Mouse (Mus musculus) leukemia stem cell, adult 10-12 weeks (primary cell): Measurements from ENCODE around the gene Ppm1g. TPM values are rescaled to one million over a fixed set of nuclear protein-coding genes. Genes with fewer than 3 reads are reported as not detected.

ENCODE experiments used
- polyA plus RNA-seq: library from polyadenylated mRNA; stranded (reverse); fragments of >175 nt; gene quantifications from 2 replicates; pipeline ENCODE4 v1.2.3, GENCODE M21; 2012; ENCODE audit warnings: low replicate concordance

Gene Ppm1g
- polyA plus RNA-seq, result 522 and 770 TPM in 2 replicates

DNA sequence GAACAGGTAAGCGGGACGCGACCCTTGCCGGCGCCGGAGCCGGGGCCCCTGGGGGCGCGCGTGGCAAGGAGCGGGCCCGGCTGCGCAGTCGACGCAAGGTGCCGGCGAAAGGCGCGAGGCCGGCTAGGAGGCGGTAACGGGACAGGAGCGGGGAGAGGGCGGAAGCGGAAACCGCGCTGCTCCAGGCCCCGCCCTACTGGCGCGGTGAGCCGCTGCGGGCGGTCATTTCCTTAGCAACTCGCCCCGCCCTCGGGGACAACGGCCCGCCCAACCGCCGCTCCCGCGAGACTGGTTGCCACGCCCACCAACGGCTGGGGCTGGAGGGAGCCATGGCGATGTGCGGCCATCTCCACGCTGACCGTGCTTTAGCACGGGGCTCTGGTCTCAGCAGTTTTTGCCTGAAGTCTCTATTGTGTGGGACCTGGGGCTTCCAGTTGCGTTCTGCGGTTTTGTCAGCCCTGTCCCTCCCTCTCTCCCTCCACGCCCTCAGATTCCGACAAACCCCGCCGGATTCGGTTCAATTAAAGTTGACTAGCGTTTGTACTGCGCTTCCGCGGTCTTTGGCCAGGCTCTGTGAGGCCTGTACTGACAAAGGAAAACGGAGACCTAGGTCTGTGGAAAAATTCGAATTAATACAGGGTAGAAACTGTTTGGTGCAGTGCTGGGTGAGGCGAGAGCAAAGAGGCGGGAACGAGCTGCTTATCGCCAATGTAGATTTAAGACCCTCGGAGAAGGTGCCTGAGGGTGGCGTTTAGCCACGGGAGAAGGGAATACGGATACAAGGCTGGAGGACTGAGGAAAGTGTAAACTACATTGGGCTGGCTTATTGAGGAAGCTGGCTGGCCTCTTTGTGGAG, at the start of gene Ppm1g:
Ppm1g (minus strand) TSS at position 240 of the 856 bp plus-strand sequence.

DNA sequence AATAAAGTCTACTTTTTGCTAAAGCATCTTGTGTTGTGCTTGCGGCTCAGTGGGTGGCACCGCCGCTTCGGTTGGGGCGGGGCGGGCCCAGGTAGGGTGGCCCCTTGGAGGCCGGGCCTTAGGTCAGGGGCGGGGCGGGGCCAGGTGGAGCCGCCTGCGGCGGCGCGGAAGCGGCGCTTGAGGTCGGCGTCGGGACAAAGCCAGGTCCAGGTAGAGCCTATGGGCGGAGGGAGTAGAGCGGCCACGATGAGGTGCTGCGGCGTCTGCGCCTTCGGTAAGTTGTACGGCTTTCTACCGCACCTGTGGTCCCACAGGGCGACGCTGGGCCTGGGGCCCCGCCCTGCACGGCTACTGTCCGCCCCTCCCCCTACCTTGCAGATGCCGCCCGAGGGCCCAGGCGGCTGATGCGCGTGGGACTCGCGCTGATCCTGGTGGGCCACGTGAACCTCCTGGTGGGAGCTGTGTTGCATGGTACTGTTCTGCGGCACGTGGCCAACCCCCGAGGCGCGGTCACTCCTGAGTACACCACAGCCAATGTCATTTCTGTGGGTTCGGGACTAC, 31.1 kb upstream of the Ppm1g start, which contains the start of gene Krtcap3:
Krtcap3 (plus strand) TSS at position 151 of the 561 bp plus-strand sequence.

DNA sequence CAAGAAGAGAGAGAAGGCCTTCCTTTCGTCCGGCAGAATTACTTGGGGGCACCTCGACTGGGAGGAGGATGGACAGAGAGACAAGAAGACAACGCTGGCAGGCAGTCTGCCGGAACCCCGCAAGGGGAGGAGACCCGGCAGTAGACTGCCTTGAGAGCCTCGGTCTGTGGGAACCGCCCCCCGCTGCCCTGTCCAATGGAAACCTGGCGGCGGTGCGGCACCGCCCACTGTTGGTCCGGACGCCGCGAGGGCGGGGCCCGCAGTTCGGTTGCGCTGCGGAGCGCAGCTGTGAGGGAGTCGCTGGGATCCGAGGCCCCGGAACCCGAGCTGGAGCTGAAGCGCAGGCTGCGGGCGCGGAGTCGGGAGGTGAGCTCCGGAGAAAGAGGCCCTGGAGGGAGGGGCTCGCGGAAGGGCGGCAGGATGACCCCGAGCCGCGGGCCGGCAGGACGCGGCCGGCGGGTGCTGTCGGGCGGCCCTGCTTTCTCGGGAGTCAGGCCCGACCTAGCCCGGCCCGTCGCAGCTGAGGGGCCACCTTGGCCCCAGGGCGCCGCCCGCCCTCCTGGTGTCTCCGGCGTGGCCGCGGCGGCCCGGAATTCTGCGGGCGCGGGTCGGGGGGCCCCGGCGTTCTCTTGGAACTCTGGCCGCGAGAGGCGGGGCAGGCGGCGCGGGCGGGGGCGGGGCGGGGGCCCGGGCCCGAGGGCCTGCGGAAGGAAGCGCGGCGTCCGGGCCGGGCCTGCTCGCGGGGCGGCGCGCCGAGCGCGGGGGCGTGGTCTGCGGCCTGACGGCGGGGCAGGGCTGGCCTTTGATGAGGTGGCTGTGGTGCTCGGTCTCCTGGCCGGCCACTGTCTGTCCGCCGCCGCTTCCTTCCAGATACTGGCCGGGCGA, 20.4 kb upstream of the Ppm1g start, which contains the start of the genes Nrbp1 and Gm9970:
Nrbp1 (plus strand) TSS at position 228 of the 885 bp plus-strand sequence.
Gm9970 (minus strand) TSS at position 596 of the 885 bp plus-strand sequence.

DNA sequence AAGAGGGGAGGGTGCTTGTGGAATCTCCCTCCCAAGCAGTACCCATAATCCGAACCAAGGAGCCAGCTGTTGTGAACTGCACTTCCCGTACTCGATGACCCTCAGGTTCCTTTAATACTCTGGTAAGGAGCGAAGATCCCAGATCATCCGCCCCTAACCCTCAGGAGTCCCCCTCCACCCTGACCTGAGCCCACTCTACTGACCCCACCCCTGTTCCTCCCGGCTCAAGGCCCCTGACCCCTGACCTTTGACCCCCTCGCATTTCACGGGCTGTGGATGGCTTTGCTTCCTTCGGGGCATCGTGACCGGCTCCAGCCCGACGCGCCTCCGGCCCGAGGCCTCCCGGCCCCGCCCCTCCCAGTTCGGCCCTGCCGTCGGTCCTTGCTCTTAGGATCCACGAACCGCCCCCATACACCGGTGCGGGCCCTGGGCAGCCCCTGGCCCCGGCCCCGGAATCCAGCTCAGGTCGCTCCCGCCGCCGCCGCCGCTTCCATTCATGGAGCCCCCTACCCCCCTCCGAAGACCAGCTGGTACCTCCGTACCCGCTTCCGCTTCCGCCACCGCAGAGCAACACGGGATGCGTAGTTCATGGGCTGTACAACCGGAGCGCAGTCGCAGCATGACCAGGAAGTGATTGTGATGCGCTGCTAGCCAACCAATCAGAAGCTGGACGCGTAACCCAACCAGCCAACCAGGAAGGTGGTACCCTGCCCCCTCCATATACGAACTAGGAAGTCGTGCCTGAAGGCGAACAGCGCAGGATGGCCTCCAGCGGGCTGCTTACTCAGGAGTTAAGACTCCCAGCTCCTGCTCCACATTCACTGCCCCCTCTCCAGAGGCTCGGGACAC, 18.5 kb downstream of the Ppm1g start, which contains the start of gene Zfp513:
Zfp513 (minus strand) TSS at position 562 of the 849 bp plus-strand sequence.

DNA sequence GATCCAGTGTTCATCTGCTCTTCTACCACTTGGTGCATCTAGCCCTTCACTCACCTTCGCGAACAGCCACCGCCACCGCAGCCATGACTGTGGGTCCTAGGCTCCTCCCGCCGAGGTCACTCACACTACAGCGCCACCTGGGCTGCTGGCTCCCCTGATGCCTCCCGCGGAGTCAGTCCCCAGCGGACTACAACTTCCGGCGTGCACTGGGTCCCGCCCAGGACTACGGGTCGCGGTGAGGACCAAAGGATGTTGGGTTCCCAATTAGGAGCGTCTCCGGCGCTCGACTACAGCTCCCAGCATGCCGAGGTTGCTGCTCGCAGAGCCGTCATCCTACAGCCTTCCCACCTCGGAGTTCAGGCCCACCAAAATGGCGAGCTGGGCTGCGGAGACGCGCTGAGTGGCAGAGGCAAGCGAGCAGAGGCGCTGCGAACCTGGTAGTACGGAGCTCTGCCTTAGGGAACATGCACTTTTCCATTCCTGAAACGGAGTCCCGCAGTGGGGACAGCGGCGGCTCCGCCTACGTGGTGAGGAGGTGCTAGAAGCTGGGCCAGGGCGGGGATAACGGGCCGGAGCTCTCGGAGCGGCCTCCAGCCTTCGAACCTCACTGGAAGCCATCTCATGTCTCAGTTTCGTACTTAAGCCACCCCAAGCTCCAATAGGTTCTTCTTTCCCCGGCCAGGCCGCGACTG, 27.4 kb downstream of the Ppm1g start, which contains the start of the genes Snx17 and Eif2b4:
Snx17 (plus strand) TSS at position 289 of the 692 bp plus-strand sequence.
Eif2b4 (minus strand) TSS at position 492 of the 692 bp plus-strand sequence.

GRCm38 (mm10) chr5:31179766-31180630, 40.5 kb downstream of the Ppm1g start, which contains the start of the genes Gm29609 and Gtf3c2:
Gene Gm29609 (minus strand): TSS chr5:31179911.
Gene Gtf3c2 (minus strand): TSS chr5:31180144.

DNA sequence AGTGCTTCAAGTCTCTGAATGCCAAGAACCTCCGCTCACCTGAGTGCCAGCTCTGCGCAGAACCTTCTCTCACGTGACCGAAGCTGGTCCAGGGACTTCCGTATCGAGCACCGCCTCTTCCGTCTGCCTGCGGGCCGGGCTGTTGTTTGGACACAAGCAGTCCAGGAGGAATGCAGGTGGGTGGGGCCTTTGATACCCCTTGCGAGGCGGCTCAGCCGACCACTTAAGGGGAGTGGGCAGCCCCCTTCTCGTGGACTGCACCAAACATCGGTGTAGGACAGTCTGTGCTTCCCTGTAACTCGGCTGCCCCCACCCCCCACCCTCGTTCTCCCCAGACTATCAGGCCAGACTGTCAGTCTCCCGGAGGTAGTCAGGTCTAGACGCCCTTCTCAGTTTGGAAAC, 66.3 kb downstream of the Ppm1g start, which contains the start of gene Mpv17:
Mpv17 (minus strand) TSS at position 100 of the 402 bp plus-strand sequence.

Other genes starting within 250 kb of the Ppm1g start
- 8.0 and 9.4 TPM in 2 replicates for gene Atraid, start 172.4 kb downstream of the Ppm1g start, polyA plus RNA-seq
- 1.1 and 10.6 TPM in 2 replicates for gene Slc5a6, start 171.8 kb downstream of the Ppm1g start, polyA plus RNA-seq
- 574 and 647 TPM in 2 replicates for gene Cad, start 165.9 kb downstream of the Ppm1g start, polyA plus RNA-seq
- gene Dnajc5g, start 114.4 kb downstream of the Ppm1g start, polyA plus RNA-seq, result not detected in 2 replicates
- 0.68 TPM in 1 of 2 replicates, not detected in the other for gene Slc30a3, start 112.5 kb downstream of the Ppm1g start, polyA plus RNA-seq
- not detected in 2 replicates for gene Trim54, start 104.0 kb downstream of the Ppm1g start, polyA plus RNA-seq
- gene Ucn, start 81.9 kb downstream of the Ppm1g start, polyA plus RNA-seq, result not detected in 2 replicates
- gene Mpv17, start 66.4 kb downstream of the Ppm1g start, polyA plus RNA-seq, result 8.5 and 16.4 TPM in 2 replicates
- gene Gm29609, start 40.8 kb downstream of the Ppm1g start, polyA plus RNA-seq, result 6.5 and 9.2 TPM in 2 replicates
- 26.5 and 69.9 TPM in 2 replicates for gene Gtf3c2, start 40.5 kb downstream of the Ppm1g start, polyA plus RNA-seq
- 13.8 and 16.2 TPM in 2 replicates for gene Snx17, start 27.5 kb downstream of the Ppm1g start, polyA plus RNA-seq
- gene Eif2b4, start 27.3 kb downstream of the Ppm1g start, polyA plus RNA-seq, result 180 and 338 TPM in 2 replicates
- 37.9 and 81.8 TPM in 2 replicates for gene Zfp513, start 18.4 kb downstream of the Ppm1g start, polyA plus RNA-seq
- 13.0 and 17.5 TPM in 2 replicates for gene Nrbp1, start 20.2 kb upstream of the Ppm1g start, polyA plus RNA-seq
- 0.36 TPM in 1 of 2 replicates, not detected in the other for gene Gm9970, start 20.5 kb upstream of the Ppm1g start, polyA plus RNA-seq
- gene Krtcap3, start 31.0 kb upstream of the Ppm1g start, polyA plus RNA-seq, result 3.8 and 11.2 TPM in 2 replicates
- gene Ift172, start 70.4 kb upstream of the Ppm1g start, polyA plus RNA-seq, result 5.5 and 6.3 TPM in 2 replicates
- gene Fndc4, start 75.4 kb upstream of the Ppm1g start, polyA plus RNA-seq, result 0.57 and 2.1 TPM in 2 replicates
- 0.19 TPM in 1 of 2 replicates, not detected in the other for gene Gckr, start 76.8 kb upstream of the Ppm1g start, polyA plus RNA-seq
- 8.1 and 10.6 TPM in 2 replicates for gene Zfp512, start 231.7 kb upstream of the Ppm1g start, polyA plus RNA-seq